Mouse (Mus musculus): ENCODE measurements at regions not wholly inside any gene's neighbourhood (a gene's known extent, or its start where the extent isn't known, plus 50 kb on each side); places are given as distances from the start of the nearest gene placed in this dataset.

- Histone ChIP-seq H3K9ac (no peak overlapping the region), H3K4me3 (replicated peaks) (no peak overlapping the region), H3K27ac (no peak overlapping the region), H3K27me3 (no peaks in the 10 kb centered on the region), H3K9me3 (replicated peaks) (no peaks in the 10 kb centered on the region), H3K4me1 (replicated peaks) (no peaks in the 10 kb centered on the region), H3K4me2 (no peak overlapping the region), H3K36me3 (no peaks in the 10 kb centered on the region)
- DNase-seq = no peak
- 50% methylated on average over 5 of the region's 5 CpGs for WGBS (ENCODE audit: insufficient replicate concordance)
- ATAC-seq (ENCODE audit: low read depth) = no peak
Measured at GRCm38 (mm10) chr1:57298557-57298956, 78.9 kb upstream of the 1700066M21Rik start.

GRCm38 (mm10) chr1:57301260-57301979, 76.0 kb upstream of the 1700066M21Rik start:
- Histone ChIP-seq H3K27me3 (no peaks in the 10 kb centered on the region), H3K9me3 (replicated peaks) (no peaks in the 10 kb centered on the region), H3K4me2 (no peak overlapping the region), H3K4me1 (replicated peaks) (no peaks in the 10 kb centered on the region), H3K36me3 (no peaks in the 10 kb centered on the region), H3K27ac (no peak overlapping the region), H3K9ac (no peak overlapping the region), H3K4me3 (replicated peaks) (no peak overlapping the region)
- no peak for ATAC-seq (ENCODE audit: low read depth)
- no peak for DNase-seq
- WGBS (ENCODE audit: insufficient replicate concordance) = 57% methylated on average over 8 of the region's 8 CpGs

GRCm38 (mm10) chr1:57301980-57302331, 75.5 kb upstream of the 1700066M21Rik start:
- no peak overlapping the region for H3K4me3 ChIP-seq (replicated peaks)
- H3K27ac ChIP-seq = no peak overlapping the region
- WGBS (ENCODE audit: insufficient replicate concordance) = 73% methylated on average over 6 of the region's 6 CpGs
- H3K9me3 ChIP-seq (replicated peaks) = no peaks in the 10 kb centered on the region
- DNase-seq = no peak
- H3K4me2 ChIP-seq = no peak overlapping the region
- no peak for ATAC-seq (ENCODE audit: low read depth)
- no peaks in the 10 kb centered on the region for H3K27me3 ChIP-seq
- no peaks in the 10 kb centered on the region for H3K36me3 ChIP-seq
- H3K9ac ChIP-seq = no peak overlapping the region
- no peaks in the 10 kb centered on the region for H3K4me1 ChIP-seq (replicated peaks)

- Histone ChIP-seq H3K27ac (no peak overlapping the region), H3K4me2 (no peak overlapping the region), H3K4me1 (replicated peaks) (no peaks in the 10 kb centered on the region), H3K9me3 (replicated peaks) (no peaks in the 10 kb centered on the region), H3K9ac (no peak overlapping the region), H3K4me3 (replicated peaks) (no peak overlapping the region), H3K36me3 (no peaks in the 10 kb centered on the region), H3K27me3 (no peaks in the 10 kb centered on the region)
- ATAC-seq (ENCODE audit: low read depth) (no peak), DNase-seq (no peak)
- 48% methylated on average over 2 of the region's 2 CpGs for WGBS (ENCODE audit: insufficient replicate concordance)
Measured at GRCm38 (mm10) chr1:57304757-57305156, 72.7 kb upstream of the 1700066M21Rik start.

GRCm38 (mm10) chr1:57322535-57322934, 54.9 kb upstream of the 1700066M21Rik start:
- 68% methylated on average over 2 of the region's 2 CpGs for WGBS (ENCODE audit: insufficient replicate concordance)
- no peak for DNase-seq
- Histone ChIP-seq H3K27ac (no peak overlapping the region), H3K4me3 (replicated peaks) (no peak overlapping the region), H3K4me1 (replicated peaks) (no peaks in the 10 kb centered on the region), H3K9me3 (replicated peaks) (no peaks in the 10 kb centered on the region), H3K27me3 (no peaks in the 10 kb centered on the region), H3K4me2 (no peak overlapping the region), H3K9ac (no peak overlapping the region), H3K36me3 (no peaks in the 10 kb centered on the region)
- ATAC-seq (ENCODE audit: low read depth) = no peak

GRCm38 (mm10) chr1:57323118-57323517, 54.3 kb upstream of the 1700066M21Rik start:
- Histone ChIP-seq H3K27ac (no peak overlapping the region), H3K4me3 (replicated peaks) (no peak overlapping the region), H3K9me3 (replicated peaks) (no peaks in the 10 kb centered on the region), H3K27me3 (no peaks in the 10 kb centered on the region), H3K4me1 (replicated peaks) (no peaks in the 10 kb centered on the region), H3K36me3 (no peaks in the 10 kb centered on the region), H3K4me2 (no peak overlapping the region), H3K9ac (no peak overlapping the region)
- no peak for ATAC-seq (ENCODE audit: low read depth)
- no peak for DNase-seq
- WGBS (ENCODE audit: insufficient replicate concordance) = 50% methylated on average over 2 of the region's 2 CpGs

GRCm38 (mm10) chr1:57325585-57326165, 51.7 kb upstream of the 1700066M21Rik start:
- Histone ChIP-seq H3K27me3 (no peaks in the 10 kb centered on the region), H3K36me3 (no peaks in the 10 kb centered on the region), H3K4me2 (no peak overlapping the region), H3K4me1 (replicated peaks) (no peaks in the 10 kb centered on the region), H3K27ac (no peak overlapping the region), H3K4me3 (replicated peaks) (no peak overlapping the region), H3K9ac (no peak overlapping the region), H3K9me3 (replicated peaks) (no peaks in the 10 kb centered on the region)
- DNase-seq = no peak
- no peak for ATAC-seq (ENCODE audit: low read depth)
- 56% methylated on average over 6 of the region's 6 CpGs for WGBS (ENCODE audit: insufficient replicate concordance)
